Mouse (Mus musculus): ENCODE measurements at regions not wholly inside any gene's neighbourhood (a gene's known extent, or its start where the extent isn't known, plus 50 kb on each side); places are given as distances from the start of the nearest gene placed in this dataset.
"Not testable (repeated sequence)": the region's sequence is repeated elsewhere in the genome, so short reads cannot be mapped to it uniquely, and the experiment has no call there.

DNA sequence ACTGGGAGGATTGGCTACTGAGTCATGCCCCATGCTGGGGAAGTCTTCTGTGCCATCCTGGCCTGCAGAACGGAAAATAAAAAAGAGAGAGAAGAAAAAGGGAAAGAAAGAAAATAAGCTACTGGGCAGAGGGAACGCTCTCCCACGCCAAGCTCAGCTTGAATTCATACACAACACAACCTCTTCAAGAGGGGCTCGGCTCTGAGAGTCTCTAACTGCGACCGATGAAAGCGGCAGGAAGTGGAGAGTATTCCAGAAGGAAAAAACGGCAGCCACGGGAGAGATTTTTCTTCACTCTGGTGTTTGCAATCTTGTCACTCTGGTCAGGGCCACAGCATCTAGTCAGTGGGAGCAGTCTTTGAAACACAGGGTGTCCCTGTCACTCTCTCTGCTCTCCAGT lies 358.6 kb downstream of the Sox9 start:
- no peak for DNase-seq

DNA sequence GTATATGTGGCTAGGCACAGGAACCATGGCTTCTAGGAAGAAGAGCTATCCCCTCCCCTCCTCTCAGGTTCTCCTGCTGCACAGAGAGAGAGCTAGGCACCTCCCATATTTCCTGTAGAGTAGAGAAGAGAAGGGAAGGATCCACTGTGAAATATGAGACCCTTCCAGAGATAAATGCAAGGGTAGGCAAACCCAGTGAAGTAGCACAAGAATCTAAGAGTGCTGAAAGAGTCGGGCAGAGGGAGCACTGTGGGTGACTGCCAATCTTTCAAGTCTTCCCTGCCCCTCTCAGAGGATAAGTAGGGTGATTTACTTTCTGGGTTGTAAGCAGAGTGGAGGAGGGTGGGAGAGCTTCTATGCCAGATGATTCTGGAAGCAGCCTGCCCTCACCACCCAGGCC lies 360.8 kb downstream of the Sox9 start:
- DNase-seq = no peak

DNA sequence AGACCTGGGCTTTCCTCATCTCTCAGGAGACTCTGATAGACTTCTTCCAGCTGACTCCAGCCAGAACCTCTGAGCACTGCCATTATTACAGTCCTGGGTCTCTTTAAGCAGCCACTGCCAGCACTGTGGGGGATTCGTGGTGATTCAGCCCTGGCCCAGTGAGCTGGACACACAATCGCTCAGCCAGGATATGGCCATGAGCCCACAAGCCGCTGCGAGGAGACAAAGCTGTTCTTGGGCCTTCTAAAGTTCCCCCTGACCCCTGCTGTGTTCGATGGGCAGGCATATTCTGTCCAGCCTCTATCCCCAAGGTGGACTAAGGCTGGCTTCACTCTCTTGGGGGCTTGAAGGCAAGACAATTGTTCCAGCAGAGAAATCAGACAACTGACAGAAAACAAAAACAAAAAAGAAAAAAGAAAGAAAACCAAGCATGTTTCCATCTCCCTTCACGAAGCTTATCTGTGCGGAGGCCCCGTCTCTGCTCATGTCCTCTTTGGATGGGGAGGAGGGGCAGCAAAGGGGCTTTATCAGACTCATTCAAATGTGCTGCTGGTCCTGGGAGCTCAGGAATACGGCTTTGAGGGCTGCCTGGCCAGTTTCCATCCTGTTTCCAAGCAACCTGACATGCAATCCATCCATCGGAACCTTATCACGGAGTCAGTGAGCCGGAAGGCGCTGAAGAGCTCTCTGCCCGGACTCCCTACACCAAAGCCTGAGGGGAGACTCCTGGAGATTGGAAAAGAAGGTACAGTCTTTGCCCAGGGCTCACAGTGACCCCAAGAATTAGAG lies 362.0 kb downstream of the Sox9 start:
- DNase-seq = no peak

DNA sequence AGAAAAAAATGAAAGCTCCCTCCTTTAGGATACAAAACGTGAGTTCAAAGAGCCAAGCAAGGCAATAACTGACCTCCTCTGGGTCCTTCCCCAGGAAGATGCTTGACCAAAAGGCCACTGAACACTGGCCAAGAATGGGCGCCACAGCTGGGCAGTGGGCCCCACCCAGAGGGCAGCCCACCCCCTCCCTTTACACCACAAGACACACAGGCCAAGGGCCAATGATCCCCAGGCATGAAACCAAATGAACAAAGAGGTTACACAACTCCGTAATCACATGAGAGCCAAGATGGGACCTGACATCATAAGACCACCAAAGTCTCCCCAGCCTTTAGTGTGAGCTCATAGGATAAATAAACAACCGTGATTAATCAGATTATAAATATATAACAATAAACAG lies 363.7 kb downstream of the Sox9 start:
- no peak for DNase-seq

DNA sequence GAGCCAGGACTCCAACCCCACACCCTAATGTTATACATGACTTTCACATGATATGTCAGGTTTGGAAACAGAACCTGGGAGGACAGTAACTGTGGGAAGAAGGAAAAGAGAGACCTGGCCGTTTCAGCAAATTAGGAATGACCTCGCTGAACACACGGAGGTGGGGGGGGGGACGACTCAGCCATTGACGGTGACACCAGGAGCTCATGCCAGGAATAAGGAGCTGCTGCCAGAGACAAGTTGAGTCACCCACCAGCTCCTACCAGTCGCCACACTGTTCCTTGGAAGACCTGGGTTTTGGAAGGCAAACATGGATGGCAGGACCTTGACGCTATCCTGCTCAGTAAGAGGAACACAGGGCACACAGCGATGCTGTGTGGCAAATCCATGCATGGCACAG lies 364.7 kb downstream of the Sox9 start:
- no peak for DNase-seq

DNA sequence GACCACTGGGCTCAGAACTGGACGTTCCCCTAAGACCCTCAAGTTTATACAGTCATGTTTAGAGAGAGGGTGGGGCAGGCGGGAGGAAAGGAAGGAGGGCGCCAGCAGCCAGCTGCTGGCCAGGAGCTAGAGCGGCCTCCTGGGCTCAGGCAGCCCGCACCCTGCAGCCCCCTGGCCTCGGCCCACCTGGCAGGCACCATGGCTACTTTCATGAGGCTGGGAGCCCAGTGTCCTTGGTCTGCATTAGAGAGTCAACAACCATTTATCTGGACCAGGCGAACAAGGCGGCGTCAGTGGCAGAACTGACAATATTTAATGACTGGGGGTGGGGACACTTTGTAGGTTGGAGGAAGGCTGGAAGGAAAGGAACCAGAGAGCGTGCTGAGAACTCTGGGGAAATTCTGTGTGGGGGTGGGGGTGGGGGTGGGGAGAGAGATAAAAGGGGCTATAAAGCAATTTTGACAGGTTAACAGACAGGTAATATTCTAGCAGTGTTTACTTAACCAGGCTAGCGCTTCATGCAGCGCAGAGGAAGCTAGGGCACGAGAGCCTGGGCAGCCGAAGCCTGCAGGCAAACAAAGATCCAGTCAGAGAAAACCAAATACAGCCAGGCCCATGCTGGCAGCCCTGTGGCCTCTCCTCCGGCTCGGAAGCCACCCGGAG lies 365.6 kb downstream of the Sox9 start:
- no peak for DNase-seq

DNA sequence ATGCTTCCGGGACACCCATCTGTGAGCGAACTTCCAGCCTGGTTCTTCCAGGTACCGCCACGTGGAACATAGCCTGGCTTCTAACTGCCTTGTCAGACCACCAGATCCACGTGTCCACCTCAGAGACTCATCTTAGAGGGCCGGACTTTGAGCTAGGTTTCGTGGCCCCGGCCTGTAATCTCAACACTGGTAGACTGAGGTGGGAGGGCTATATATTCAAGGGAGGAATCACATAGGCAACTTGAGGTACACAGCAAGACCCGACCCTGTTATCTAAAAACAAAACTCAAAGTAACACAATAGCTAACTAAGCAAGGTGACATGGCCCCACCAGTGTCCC lies 366.1 kb downstream of the Sox9 start:
- no peak for DNase-seq

DNA sequence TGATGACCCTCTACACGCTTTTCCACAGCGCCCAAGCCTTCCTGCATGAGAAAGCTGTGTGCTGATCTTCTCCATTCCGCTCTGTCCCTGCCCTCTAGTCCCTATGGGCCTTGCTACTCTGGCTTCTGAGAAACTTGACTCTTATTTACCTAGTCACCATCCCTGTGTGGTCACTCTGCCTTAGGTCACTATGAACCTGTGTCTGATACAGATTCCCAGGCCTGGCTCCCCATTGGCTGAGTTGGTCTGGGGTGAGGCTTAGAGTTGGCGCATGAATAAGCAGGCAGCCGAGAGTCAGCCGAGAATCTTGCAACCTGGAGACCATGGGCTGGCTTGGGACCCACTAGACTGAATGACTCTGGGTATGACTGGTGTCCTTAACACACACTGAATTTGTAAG lies 373.5 kb downstream of the Sox9 start:
- DNase-seq = no peak

DNA sequence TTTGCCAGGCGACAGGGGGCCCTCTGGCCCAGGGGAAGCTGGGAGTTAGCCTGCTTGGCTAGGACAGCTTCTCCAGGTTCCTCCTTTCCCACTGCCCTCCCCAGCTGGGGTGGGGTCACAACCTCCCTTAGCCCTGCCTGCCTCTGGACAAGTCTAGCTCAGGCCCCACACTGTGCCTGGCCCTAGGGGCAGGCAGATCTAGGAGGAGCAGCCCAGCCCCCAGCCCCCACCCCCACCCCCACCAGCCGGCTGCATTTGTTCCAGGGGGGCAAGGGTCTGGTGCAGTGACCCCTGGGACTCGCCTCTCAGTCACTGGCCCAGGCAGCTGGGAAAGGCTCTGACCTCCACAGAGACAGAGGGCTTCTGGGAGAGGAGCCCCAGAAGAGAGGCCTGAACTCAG lies 381.9 kb downstream of the Sox9 start:
- no peak for DNase-seq

DNA sequence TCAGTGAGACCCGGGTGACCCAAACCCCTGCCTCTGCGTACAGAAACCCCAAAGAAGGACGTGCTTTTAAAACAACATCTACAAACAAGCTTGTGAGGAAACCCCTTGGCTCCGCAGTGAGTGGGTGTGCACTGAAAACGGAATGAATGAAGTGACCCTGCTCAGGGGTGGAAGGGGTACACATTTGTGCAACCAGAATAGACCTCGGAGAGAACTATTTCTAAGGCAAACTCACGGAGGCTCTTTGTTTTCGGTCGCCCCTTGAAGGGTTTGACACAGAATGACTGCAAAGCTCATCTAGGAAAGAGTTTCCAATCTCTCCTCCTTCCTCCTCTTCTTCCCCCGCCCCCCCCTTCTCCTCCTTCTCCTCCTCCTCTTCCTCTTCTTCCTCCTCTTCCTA lies 382.5 kb downstream of the Sox9 start:
- DNase-seq = no peak

DNA sequence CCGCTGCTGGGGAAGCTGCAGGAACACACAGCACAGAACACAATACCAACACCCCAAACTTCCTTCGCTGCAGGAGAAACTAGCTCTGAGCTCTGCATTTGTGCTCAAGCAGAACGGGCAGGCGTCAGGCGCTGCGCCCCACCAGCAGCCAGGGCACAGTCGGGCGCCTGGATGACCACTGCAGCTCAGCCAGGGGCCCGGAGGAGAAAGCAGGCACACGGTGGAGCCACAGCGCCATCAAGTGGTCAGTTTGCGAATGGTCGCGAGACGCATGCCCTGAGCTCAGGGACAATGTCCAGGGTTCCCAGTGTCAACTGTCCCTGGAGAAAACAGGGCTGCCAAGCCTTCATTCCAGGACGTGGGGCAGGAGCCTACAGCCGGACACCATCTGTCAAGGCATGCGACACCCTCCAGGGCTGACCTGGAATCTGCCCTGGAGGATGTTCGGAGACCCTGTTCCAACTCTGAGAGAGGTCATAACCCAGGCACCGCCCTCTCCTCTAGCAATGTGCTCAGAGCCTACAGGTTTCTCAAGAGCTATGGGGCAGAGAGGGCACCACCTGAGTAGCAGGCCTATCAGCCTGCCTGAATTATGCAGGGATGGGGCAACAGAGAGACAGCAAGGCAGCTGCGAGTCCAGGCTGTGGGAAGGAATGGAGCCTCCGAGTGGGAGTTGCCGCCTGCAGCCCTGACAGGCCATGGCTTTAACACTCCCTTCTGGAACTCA lies 383.2 kb downstream of the Sox9 start:
- peak; percentile 85 for DNase-seq

DNA sequence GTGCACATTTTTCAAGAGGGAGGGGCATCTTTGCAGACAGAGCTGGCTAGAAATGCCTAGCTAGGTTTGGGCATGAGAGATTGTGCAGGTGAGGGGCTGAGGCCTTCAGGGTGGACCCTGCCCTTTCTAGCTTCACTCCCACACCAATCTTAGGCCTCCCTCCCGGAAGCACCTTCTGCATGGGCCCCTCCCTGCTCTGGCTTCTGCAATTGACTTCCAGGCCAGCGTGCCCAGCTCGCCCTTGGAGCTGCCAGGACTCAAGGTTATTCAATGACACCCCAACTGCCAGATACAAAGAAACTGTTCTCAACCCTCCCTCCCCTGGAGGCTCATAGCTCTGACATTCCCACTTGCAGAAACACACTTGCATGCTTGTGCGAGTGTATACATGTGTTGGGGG lies 384.5 kb downstream of the Sox9 start:
- DNase-seq = peak; percentile 49

DNA sequence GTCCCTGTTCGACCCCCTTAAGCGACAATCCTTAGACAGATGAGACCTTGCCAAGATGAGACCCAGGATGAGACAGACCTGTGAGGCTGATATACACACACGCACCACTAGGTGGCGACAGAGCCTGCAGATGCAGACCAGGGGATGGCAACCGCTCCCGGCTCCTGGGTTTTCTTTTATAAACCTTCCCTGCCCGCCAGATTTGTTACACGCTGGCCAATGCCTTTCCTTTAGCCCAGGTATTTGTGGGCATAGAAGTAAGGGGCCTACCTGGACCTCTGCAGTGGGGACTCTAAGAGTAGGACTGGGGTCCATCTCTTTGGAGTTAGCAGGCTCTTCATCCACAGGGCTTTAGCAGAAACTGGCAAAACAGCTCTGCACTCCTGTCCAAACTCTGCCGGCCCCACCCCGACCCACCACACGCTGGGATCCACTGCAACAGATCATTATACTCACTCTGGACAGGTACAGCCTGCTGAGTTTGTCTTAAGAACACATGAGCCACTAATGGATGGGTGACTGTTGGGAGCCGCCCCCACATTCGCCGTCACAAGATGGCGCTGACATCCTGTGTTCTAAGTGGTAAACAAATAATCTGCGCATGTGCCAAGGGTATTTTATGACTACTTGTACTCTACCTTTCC lies 390.6 kb downstream of the Sox9 start:
- peak; percentile 78 for DNase-seq

DNA sequence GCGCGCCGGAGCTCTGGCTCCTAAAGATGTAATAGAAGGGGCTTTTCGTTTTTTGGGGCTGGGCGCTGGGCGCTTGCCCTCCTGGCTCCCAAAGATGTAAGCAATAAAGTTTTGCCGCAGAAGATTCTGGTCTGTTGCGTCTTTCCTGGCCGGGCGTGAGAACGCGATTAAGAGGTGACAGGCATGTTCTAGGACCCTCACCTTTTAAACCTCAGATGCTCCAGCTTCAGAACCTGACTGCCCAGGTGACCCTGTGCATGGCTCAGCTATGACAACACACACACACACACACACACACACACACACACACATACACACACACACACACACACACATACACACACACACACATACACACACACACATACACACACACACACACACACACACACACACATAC lies 391.3 kb downstream of the Sox9 start:
- not testable (repeated sequence) for DNase-seq

DNA sequence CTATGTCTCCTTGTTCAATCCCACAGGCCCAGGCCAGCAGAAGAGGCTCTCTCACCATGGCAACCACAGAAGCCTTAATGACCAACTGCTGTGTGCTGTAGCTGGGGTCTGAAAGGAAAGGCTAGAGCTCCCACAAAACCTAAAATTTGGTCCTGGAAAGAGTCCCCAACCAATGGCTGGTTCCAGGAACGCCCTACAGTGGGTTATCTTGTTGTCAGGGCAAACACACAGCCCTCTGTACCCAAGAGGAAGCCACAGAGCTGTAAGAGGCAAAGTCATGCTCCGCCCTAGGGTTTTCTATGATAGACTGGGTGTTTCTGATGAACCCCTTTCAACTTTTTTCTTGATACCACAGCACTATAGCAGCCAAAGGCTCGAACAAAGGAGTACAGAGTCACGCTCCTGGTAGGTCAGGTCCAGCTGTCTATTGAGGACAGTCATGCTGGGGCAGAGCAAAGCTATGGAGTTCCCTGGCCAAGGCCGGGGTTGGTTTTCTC lies 392.0 kb downstream of the Sox9 start:
- no peak for DNase-seq

DNA sequence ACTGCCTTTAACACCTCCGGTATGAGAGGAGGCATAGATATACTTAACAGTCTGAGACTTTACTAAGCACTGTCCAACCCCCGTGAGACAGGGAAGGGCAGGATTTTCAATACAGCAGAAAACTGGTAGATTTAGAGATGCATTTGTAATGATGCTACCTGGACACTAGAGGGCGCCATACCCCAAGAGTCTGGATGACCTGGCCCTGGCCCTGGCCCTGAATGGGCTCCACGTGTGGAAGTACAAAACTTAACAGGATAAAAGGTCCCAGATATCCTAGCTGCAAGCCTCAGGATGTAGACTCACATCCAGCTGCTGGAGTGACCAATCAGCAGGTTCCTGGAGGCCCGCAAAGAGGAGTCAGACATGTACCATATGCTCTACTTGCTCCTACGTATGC lies 393.3 kb downstream of the Sox9 start:
- no peak for DNase-seq

DNA sequence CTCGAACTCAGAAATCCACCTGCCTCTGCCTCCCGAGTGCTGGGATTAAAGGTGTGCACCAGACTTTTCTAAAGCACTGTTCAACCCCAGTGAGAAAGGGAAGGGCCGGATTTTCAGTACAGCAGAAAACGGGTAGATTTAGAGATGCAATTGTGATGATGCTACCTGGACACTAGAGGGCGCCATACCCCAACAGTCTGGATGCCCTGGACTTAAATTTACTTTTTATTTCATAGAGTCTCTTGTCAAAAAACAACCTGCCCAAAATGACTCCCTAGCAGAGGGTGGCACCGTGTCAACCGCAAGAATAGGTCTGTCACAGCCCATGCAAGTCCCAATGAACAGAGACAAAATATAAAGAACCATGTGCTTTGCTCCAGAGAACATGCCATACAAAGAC lies 394.2 kb downstream of the Sox9 start:
- DNase-seq = peak; percentile 39

DNA sequence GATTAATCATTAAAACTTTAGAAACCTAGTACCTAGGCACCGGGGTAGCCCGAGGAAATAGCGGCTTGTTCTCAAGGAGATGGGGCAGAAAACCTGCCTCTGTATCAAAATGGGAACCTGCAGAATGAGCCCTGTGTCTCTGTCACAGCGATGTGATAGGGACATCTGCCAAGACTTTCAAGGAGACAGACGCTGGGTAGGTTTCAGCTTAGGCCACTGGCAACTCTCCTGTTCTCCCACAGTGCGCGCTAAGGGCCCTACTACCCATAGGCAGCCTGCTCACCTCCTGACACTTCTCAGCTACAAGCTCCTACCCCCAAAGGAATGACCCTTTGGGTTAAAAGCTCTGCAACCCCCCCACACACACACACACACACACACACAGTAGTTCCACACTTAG lies 396.4 kb downstream of the Sox9 start:
- DNase-seq = no peak

DNA sequence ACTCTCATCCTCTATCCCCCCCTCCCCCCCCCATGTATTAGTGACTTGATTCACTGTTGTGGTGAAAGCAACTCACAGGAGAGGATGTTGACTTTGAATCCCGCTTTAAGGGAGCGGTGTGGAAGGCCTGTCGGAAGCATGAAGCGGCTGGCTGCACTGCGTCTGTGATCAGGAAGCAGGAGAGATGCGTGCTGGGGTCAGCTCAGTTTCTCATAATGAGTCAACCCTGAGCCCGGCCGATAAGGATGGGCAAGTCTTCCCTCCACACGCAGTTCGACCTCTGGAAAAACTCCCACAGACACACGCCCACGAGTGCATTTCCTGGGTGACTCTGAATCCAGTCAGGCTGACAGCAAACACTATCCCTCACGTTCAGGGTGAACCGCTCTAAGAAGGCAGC lies 398.0 kb downstream of the Sox9 start:
- no peak for DNase-seq

DNA sequence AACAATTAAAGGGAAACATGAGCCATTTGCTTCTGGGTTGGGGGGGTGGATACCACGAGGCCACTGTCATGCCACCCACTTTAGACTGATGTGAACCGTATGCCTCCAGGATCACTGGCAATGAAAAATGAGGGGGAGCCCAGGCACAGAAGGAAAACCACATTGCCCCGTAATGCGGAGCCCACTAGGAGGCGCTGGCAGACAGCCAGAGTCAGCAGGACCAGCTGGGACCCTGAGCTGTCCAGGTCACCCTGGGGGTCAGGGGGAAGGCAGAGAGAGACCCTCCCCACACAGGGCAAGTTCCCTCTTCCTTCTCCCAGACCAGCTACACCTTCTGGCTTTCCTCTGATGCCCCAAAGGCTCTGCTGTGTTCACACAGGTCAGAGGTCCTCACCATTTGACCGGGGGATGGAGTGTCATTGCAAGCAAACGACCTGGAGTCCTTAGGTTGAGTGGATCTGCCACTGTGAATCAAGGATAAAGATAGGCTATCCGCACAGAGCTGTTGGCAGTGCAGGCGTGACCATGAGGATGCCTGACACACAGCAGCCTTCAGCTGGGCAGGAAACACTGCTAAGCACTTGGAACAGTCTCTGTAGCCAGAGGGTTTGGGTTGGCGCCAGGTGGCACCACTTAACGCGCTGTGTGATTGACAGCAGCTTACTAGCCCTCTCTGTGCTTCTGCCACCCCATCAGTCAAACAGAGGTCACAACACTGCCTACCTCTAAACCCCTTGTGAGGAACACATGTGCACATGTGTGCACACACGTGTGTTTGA lies 400.2 kb downstream of the Sox9 start:
- no peak for DNase-seq

DNA sequence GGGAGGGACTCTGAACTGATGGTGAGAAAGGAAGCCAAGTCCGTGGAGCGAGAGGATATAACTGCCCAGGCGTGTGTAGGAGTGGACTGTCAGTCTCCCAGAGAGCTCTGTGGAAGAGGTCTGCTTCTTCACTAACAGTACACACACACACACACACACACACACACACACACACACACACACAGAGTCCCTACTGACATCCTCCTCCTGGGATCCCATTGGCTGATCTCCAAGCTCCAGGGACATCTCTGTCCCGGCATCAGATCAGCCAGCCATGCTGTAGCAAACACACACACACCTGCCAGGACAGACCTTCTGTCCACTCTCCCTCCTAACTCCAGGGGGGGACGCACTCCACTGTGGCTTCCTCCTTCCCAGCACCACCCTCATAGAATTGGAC lies 401.5 kb downstream of the Sox9 start:
- DNase-seq = no peak

DNA sequence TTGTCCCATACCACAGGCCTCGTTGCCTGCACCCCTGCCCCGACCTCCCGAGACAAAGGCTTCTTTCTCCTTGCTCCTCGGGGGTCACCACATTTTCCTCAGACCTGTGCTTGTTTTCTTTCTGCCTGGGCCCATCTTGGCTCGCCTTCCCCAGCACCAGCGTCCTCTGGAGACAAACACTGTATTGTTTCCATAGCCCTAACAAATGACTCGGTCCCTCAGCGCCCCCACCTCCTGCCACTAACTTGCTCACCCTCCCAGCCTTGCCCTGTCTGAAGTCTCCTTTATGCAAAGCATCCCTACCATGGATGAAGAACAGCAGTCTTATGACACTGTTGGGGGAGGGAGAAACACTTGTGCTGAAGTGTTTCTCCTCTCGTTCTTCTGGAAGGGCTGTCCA lies 402.1 kb downstream of the Sox9 start:
- no peak for DNase-seq

DNA sequence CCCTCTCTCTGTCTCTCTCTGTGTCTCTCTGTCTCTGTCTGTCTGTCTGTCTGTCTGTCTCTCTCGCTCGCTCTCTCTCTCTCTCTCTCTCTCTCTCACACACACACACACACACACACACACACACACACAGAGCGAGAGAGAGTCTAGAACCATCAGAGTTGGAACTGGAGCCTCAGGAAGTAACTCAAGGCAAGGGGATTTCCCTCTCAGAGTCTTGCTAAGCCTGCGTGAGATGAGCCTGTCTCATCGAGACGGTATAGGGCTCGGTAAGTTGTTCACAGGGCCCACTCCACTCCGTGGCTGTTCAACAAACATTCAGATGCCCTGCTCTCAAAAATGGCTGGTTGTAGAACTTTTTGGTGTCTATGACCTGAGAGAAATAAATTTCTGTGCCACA lies 405.4 kb downstream of the Sox9 start:
- DNase-seq = no peak
